Mouse (Mus musculus): ENCODE measurements around the gene Slc12a8. TPM values are rescaled to one million over a fixed set of nuclear protein-coding genes. Genes with fewer than 3 reads are reported as not detected.

Gene Slc12a8
- polyA plus RNA-seq, 2 experiments: 0.06 TPM; not detected in 1

DNA sequence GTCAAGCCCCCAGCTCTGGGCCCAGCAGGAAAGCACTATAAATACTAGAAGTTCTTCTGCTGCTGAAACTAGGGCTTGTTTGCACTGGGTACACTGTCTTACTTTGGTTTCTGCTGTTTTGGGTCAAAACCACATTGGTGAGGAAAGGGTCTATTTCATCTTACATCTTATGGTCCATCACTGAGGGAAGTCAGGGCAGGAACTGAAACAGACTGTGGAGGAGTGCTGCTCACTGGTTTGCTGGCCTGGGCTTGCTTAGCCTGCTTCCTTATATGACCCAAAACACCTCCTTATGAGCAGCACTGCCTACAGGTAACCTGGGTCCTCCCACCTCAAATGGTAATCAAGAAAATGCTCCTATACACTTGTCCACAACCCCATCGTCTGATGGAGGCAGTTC, 176.4 kb downstream of the Slc12a8 start:
- H3K4me2 ChIP-seq (ENCODE audit: low read depth): no peak overlapping the region
- no peaks in the 10 kb centered on the region for H3K36me3 ChIP-seq (replicated peaks; ENCODE audit: control insufficient read depth, insufficient read depth, low read depth)
- H3K27me3 ChIP-seq (ENCODE audit: control insufficient read depth, insufficient read depth, low read length): no peaks in the 10 kb centered on the region
- no peak for DNase-seq (ENCODE audit: low read depth in 3 of 3, low spot score in 3 of 3)
- H3K4me3 ChIP-seq (ENCODE audit: insufficient read depth in 1 of 2, low read depth in 2 of 2, low read length in 2 of 2): no peak overlapping the region
- no peak overlapping the region for H3K9ac ChIP-seq (replicated peaks)
- H3K27ac ChIP-seq: no peak overlapping the region
- peaks cover 0 to 16% of the 10 kb centered on the region in 2 experiments; a peak in 2 of 4 replicates for H3K4me1 ChIP-seq (replicated peaks; ENCODE audit: control insufficient read depth in 2 of 2, insufficient read depth in 2 of 2, low read length in 1 of 2)
- no peaks in the 10 kb centered on the region for H3K9me3 ChIP-seq (ENCODE audit: control insufficient read depth, low read length)
- no peak for TF ChIP-seq EP300 (IDR thresholded peaks at IDR 0.05; ENCODE audit: low read depth)
- TF ChIP-seq CTCF (IDR thresholded peaks at IDR 0.05; ENCODE audit: low read depth): no peak
- no peak for ATAC-seq (ENCODE audit: insufficient read depth)
- 71% methylated on average over 1 of the region's 1 CpGs for WGBS (ENCODE audit: insufficient replicate concordance)

DNA sequence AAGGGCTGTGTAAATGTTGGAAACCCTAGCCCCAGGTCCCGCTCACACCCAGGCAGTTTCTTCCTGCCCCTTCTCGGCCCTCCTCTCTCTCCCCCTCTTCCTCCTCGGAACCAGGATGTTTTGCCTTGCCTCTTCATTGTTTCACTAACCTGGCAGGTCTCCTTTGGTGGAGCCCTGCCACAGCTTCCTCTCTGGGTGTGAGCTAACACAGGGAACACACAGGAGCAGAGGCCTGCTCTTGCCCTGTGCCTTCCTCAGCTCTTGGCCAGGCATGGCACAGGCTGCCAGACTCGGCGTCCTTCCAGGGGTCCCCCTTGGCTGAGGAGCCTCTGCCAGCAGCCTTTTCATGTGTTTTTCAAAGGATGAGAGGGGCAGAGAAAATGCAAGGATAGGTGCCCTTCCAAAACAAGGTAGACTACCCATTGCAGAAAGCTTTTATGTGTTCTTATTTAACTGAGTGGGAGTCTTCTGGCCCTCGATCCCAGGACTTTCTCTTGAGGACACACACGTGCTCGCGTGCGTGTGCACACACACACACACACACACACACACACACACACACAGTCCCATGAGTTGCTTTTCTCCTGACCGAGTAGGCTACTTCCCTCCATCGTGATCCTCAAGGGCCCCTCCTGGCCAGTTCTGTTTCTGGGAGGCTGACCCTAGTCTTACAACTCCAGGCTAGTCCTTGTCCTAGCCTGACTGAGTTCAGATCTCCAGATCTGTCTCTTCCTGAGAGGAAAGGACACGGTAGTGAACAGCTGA, 179.9 kb downstream of the Slc12a8 start:
- 52% methylated on average over 13 of the region's 13 CpGs for WGBS (ENCODE audit: insufficient replicate concordance)
- no peak for DNase-seq (ENCODE audit: low read depth in 3 of 3, low spot score in 3 of 3)
- H3K9ac ChIP-seq (replicated peaks): no peak overlapping the region
- no peak overlapping the region for H3K4me2 ChIP-seq (ENCODE audit: low read depth)
- H3K27me3 ChIP-seq (ENCODE audit: control insufficient read depth, insufficient read depth, low read length): no peaks in the 10 kb centered on the region
- no peak for TF ChIP-seq EP300 (IDR thresholded peaks at IDR 0.05; ENCODE audit: low read depth)
- H3K27ac ChIP-seq: no peak overlapping the region
- no peak for ATAC-seq (ENCODE audit: insufficient read depth)
- H3K4me3 ChIP-seq (ENCODE audit: insufficient read depth in 1 of 2, low read depth in 2 of 2, low read length in 2 of 2): no peak overlapping the region
- no peaks in the 10 kb centered on the region for H3K36me3 ChIP-seq (replicated peaks; ENCODE audit: control insufficient read depth, insufficient read depth, low read depth)
- peaks cover 0 to 6% of the 10 kb centered on the region in 2 experiments; a peak in 1 of 4 replicates for H3K4me1 ChIP-seq (replicated peaks; ENCODE audit: control insufficient read depth in 2 of 2, insufficient read depth in 2 of 2, low read length in 1 of 2)
- H3K9me3 ChIP-seq (ENCODE audit: control insufficient read depth, low read length): no peaks in the 10 kb centered on the region

GRCm38 (mm10) chr16:33697576-33698276, 180.6 kb downstream of the Slc12a8 start:
- 56% methylated on average over 9 of the region's 9 CpGs for WGBS (ENCODE audit: insufficient replicate concordance)
- H3K9ac ChIP-seq (replicated peaks): no peak overlapping the region
- 0 out of 4 replicates have a peak, but pooled peaks cover 0 to 5% of the 10 kb centered on the region in 2 experiments for H3K4me1 ChIP-seq (replicated peaks; ENCODE audit: control insufficient read depth in 2 of 2, insufficient read depth in 2 of 2, low read length in 1 of 2)
- no peak for TF ChIP-seq EP300 (IDR thresholded peaks at IDR 0.05; ENCODE audit: low read depth)
- no peak for TF ChIP-seq CTCF (IDR thresholded peaks at IDR 0.05; ENCODE audit: low read depth)
- H3K27ac ChIP-seq: no peak overlapping the region
- H3K4me2 ChIP-seq (ENCODE audit: low read depth): no peak overlapping the region
- ATAC-seq (ENCODE audit: insufficient read depth) (no peak), DNase-seq (ENCODE audit: low read depth in 3 of 3, low spot score in 3 of 3) (no peak)
- H3K36me3 ChIP-seq (replicated peaks; ENCODE audit: control insufficient read depth, insufficient read depth, low read depth): no peaks in the 10 kb centered on the region
- no peaks in the 10 kb centered on the region for H3K27me3 ChIP-seq (ENCODE audit: control insufficient read depth, insufficient read depth, low read length)
- H3K4me3 ChIP-seq (ENCODE audit: insufficient read depth in 1 of 2, low read depth in 2 of 2, low read length in 2 of 2): no peak overlapping the region
- no peaks in the 10 kb centered on the region for H3K9me3 ChIP-seq (ENCODE audit: control insufficient read depth, low read length)

DNA sequence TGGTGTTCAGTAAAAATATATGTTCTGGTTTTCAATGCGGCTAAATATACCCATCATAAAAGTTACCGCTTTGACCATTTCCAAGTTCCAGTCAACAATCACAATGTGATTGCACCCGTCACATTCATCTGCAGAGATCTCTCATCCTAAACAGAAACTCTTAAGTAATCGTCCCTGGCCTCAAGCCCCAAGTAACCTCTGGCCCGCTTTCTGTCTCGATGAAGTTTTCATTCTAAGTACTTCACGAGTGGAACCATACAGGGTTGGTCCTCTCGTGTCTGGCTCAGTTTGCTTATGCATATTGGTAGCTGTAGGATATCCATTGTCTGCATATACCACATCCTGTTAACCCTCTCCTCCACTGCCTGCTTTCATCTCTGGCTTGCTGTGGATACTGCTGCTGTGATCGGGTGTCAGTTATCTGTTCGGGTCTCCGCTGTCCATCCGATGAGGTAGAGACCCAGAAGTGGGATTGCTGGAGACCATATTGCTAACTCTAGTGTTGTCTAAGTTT, 181.2 kb downstream of the Slc12a8 start:
- no peaks in the 10 kb centered on the region for H3K27me3 ChIP-seq (ENCODE audit: control insufficient read depth, insufficient read depth, low read length)
- ATAC-seq (ENCODE audit: insufficient read depth): no peak
- H3K9ac ChIP-seq (replicated peaks): no peak overlapping the region
- DNase-seq (ENCODE audit: low read depth in 3 of 3, low spot score in 3 of 3): no peak
- no peak overlapping the region for H3K4me2 ChIP-seq (ENCODE audit: low read depth)
- H3K36me3 ChIP-seq (replicated peaks; ENCODE audit: control insufficient read depth, insufficient read depth, low read depth): no peaks in the 10 kb centered on the region
- no peaks in the 10 kb centered on the region for H3K9me3 ChIP-seq (ENCODE audit: control insufficient read depth, low read length)
- no peak overlapping the region for H3K4me3 ChIP-seq (ENCODE audit: insufficient read depth in 1 of 2, low read depth in 2 of 2, low read length in 2 of 2)
- no peak overlapping the region for H3K27ac ChIP-seq
- 59% methylated on average over 12 of the region's 12 CpGs for WGBS (ENCODE audit: insufficient replicate concordance)
- H3K4me1 ChIP-seq (replicated peaks; ENCODE audit: control insufficient read depth in 2 of 2, insufficient read depth in 2 of 2, low read length in 1 of 2): 0 out of 4 replicates have a peak, but pooled peaks cover 0 to 5% of the 10 kb centered on the region in 2 experiments
- TF ChIP-seq EP300 (IDR thresholded peaks at IDR 0.05; ENCODE audit: low read depth): no peak
- TF ChIP-seq CTCF (IDR thresholded peaks at IDR 0.05; ENCODE audit: low read depth): no peak

DNA sequence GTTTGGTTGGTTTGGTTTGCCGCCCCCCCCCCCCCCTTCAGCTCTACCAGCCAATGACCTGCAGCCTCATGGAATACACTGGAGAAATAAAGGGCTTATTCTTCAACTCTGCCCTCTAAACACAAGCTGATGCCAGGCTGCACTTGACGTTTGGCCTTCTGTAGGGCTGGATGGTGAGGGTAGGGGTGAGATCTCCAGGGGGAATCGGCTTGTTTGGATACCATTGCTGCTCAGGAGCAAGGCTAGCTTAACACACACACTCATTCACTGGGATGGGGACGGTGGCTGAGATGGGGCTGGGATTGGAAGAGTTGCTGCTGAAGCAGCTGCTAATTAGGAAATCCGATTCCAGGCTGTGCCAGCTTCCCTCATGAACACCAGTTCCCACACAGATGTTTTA, 183.5 kb downstream of the Slc12a8 start:
- Histone ChIP-seq H3K9me3 (ENCODE audit: control insufficient read depth, low read length) (no peaks in the 10 kb centered on the region), H3K4me3 (ENCODE audit: insufficient read depth in 1 of 2, low read depth in 2 of 2, low read length in 2 of 2) (no peak overlapping the region), H3K9ac (replicated peaks) (no peak overlapping the region), H3K36me3 (replicated peaks; ENCODE audit: control insufficient read depth, insufficient read depth, low read depth) (no peaks in the 10 kb centered on the region), H3K27me3 (ENCODE audit: control insufficient read depth, insufficient read depth, low read length) (no peaks in the 10 kb centered on the region), H3K27ac (no peak overlapping the region), H3K4me1 (replicated peaks; ENCODE audit: control insufficient read depth in 2 of 2, insufficient read depth in 2 of 2, low read length in 1 of 2) (peaks cover 0 to 10% of the 10 kb centered on the region in 2 experiments; a peak in 2 of 4 replicates), H3K4me2 (ENCODE audit: low read depth) (no peak overlapping the region)
- no peak for TF ChIP-seq EP300 (IDR thresholded peaks at IDR 0.05; ENCODE audit: low read depth)
- TF ChIP-seq CTCF (IDR thresholded peaks at IDR 0.05; ENCODE audit: low read depth): no peak
- ATAC-seq (ENCODE audit: insufficient read depth) (no peak), DNase-seq (ENCODE audit: low read depth in 3 of 3, low spot score in 3 of 3) (no peak)
- WGBS (ENCODE audit: insufficient replicate concordance): 65% methylated on average over 5 of the region's 5 CpGs
